Mouse (Mus musculus): ENCODE measurements around the gene Stx8. TPM values are rescaled to one million over a fixed set of nuclear protein-coding genes. Genes with fewer than 3 reads are reported as not detected.

Stx8 gene
- polyA plus RNA-seq, 1 experiment from 2014 or later = 64.6 TPM

GRCm38 (mm10) chr11:67932156-67932555, 33.8 kb upstream of the Stx8 start:
- ATAC-seq (ENCODE audit: low FRiP score) = no peak
- 94% methylated on average over 3 of the region's 3 CpGs for WGBS
- Histone ChIP-seq H3K27me3 (replicated peaks) (no peaks in the 10 kb centered on the region), H3K4me2 (no peak overlapping the region), H3K4me3 (replicated peaks) (no peak overlapping the region), H3K9ac (replicated peaks) (no peak overlapping the region), H3K9me3 (replicated peaks) (no peaks in the 10 kb centered on the region), H3K4me1 (no peaks in the 10 kb centered on the region), H3K36me3 (no peaks in the 10 kb centered on the region), H3K27ac (replicated peaks) (no peak overlapping the region)

- Histone ChIP-seq H3K9ac (replicated peaks) (no peak overlapping the region), H3K9me3 (replicated peaks) (no peaks in the 10 kb centered on the region), H3K36me3 (no peaks in the 10 kb centered on the region), H3K4me2 (no peak overlapping the region), H3K4me1 (no peaks in the 10 kb centered on the region), H3K27me3 (replicated peaks) (no peaks in the 10 kb centered on the region), H3K27ac (replicated peaks) (no peak overlapping the region), H3K4me3 (replicated peaks) (no peak overlapping the region)
- ATAC-seq (ENCODE audit: low FRiP score) = no peak
- 68% methylated on average over 3 of the region's 3 CpGs for WGBS
These were observed 17.8 kb upstream of the Stx8 start for GRCm38 (mm10) chr11:67948229-67948628.

DNA sequence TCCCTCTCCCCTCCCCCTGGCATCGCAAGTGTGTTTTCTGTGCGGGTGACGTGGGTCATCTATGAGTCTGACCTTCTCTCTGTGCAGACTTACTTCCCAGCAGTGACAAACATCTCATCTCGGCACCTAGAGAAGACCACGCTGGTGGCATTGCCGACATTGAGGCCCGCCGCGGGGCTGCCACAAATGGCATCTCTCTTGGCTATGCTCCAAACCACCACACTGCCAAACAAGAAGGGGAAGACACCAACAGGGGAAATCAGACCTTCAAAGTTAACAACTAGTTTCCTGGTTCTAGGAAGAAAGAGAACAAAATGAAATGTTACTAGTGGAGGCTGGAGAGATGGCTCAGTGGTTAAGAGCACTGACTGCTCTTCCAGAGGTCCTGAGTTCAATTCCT, 16.5 kb upstream of the Stx8 start:
- H3K4me3 ChIP-seq (replicated peaks) = no peak overlapping the region
- ATAC-seq (ENCODE audit: low FRiP score) = no peak
- H3K4me2 ChIP-seq = no peak overlapping the region
- no peaks in the 10 kb centered on the region for H3K4me1 ChIP-seq
- no peaks in the 10 kb centered on the region for H3K9me3 ChIP-seq (replicated peaks)
- H3K27ac ChIP-seq (replicated peaks) = no peak overlapping the region
- no peaks in the 10 kb centered on the region for H3K27me3 ChIP-seq (replicated peaks)
- no peak overlapping the region for H3K9ac ChIP-seq (replicated peaks)
- WGBS = 88% methylated on average over 9 of the region's 9 CpGs
- H3K36me3 ChIP-seq = no peaks in the 10 kb centered on the region

- WGBS = 89% methylated on average over 5 of the region's 5 CpGs
- ATAC-seq (ENCODE audit: low FRiP score) = no peak
- Histone ChIP-seq H3K27ac (replicated peaks) (no peak overlapping the region), H3K4me3 (replicated peaks) (no peak overlapping the region), H3K4me1 (no peaks in the 10 kb centered on the region), H3K9ac (replicated peaks) (no peak overlapping the region), H3K36me3 (no peaks in the 10 kb centered on the region), H3K27me3 (replicated peaks) (no peaks in the 10 kb centered on the region), H3K4me2 (no peak overlapping the region), H3K9me3 (replicated peaks) (no peaks in the 10 kb centered on the region)
These were observed 12.4 kb upstream of the Stx8 start for GRCm38 (mm10) chr11:67953604-67954003.

DNA sequence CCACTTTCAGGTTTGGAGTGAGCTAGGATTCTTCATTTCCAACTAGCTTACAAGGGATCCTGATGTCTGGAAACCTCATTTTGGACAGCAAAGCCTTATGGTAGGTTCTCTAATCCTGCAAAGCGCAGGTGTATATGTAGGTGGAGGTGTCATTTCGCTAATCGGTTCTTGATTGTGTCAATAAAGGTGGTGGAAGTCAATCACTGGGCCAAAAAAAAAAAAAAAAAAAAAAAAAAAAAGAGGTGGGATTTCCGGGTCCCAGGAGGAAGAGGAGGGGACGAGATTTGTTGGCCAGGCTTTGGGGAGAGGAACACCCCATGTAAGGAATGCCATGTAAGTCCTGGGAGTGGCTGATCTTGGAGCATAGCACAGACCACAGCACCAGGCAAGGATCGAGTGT, 11.6 kb upstream of the Stx8 start:
- WGBS = 90% methylated on average over 6 of the region's 6 CpGs
- no peaks in the 10 kb centered on the region for H3K27me3 ChIP-seq (replicated peaks)
- no peak overlapping the region for H3K4me3 ChIP-seq (replicated peaks)
- ATAC-seq (ENCODE audit: low FRiP score) = no peak
- H3K27ac ChIP-seq (replicated peaks) = no peak overlapping the region
- no peaks in the 10 kb centered on the region for H3K4me1 ChIP-seq
- no peaks in the 10 kb centered on the region for H3K36me3 ChIP-seq
- no peak overlapping the region for H3K9ac ChIP-seq (replicated peaks)
- H3K4me2 ChIP-seq = no peak overlapping the region
- no peaks in the 10 kb centered on the region for H3K9me3 ChIP-seq (replicated peaks)

GRCm38 (mm10) chr11:67964110-67964509, 1.9 kb upstream of the Stx8 start:
- Histone ChIP-seq H3K27me3 (replicated peaks) (no peaks in the 10 kb centered on the region), H3K9me3 (replicated peaks) (no peaks in the 10 kb centered on the region), H3K27ac (replicated peaks) (no peak overlapping the region), H3K4me3 (replicated peaks) (no peak overlapping the region), H3K4me1 (peaks cover 25% of the 10 kb centered on the region), H3K36me3 (no peaks in the 10 kb centered on the region), H3K4me2 (no peak overlapping the region), H3K9ac (replicated peaks) (no peak overlapping the region)
- 80% methylated on average over 6 of the region's 6 CpGs for WGBS
- ATAC-seq (ENCODE audit: low FRiP score) = no peak

DNA sequence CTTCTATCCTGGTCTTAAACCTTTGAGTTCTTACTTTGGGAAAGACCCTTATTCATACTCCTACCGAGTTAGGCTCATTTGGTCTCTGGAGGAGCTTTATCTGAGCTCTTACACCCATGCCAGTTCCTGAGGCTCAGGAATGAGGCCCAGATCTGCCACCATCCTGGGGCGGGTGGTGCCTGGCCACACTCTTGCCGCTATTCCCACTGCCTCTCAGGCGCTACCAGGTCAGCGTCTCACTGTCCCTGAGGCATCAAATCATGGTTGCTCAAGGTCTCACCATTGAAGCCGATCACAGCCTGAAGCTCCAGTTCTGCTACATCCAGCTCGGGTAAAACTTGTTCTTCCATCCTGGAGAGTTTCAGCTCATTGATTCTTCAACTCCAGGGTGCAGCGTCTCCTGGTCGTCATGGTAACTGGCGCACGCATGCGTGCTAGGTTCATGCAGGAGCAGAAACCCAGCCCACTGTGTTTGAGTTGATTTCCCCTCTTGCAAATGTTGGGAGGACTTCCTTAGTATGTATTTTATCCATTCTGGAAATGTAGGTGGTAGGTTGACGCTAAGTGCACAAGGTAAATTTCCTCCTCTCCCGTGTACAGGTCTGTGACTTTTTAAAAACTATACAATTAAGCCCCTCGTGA, 630 bp upstream of the Stx8 start, which contains the start of gene Cfap52:
Cfap52 (minus strand) TSS at position 410 of the 642 bp plus-strand sequence.
- peak; percentile 68 for ATAC-seq (ENCODE audit: low FRiP score)
- peak within 1 kb of the TSS; percentile 88 for H3K4me2 ChIP-seq
- H3K27ac ChIP-seq (replicated peaks) = peak within 1 kb of the TSS; percentile 56; the same call in 1 of the 2 replicates

GRCm38 (mm10) chr11:67967831-67968230, 1.8 kb downstream of the Stx8 start:
- H3K4me3 ChIP-seq (replicated peaks) = no peak overlapping the region
- no peaks in the 10 kb centered on the region for H3K27me3 ChIP-seq (replicated peaks)
- no peak overlapping the region for H3K9ac ChIP-seq (replicated peaks)
- H3K9me3 ChIP-seq (replicated peaks) = no peaks in the 10 kb centered on the region
- no peak overlapping the region for H3K4me2 ChIP-seq
- H3K27ac ChIP-seq (replicated peaks) = no peak overlapping the region
- 74% methylated on average over 11 of the region's 11 CpGs for WGBS
- peaks cover 15% of the 10 kb centered on the region for H3K36me3 ChIP-seq
- ATAC-seq (ENCODE audit: low FRiP score) = no peak
- H3K4me1 ChIP-seq = peaks cover 25% of the 10 kb centered on the region

More for the DNA sequence above, 630 bp upstream of the Stx8 start, which contains the start of gene Cfap52:
- 7% methylated on average over 15 of the region's 15 CpGs for WGBS
- Histone ChIP-seq H3K9ac (replicated peaks) (peak within 1 kb of the TSS; percentile 79), H3K4me3 (replicated peaks) (peak within 1 kb of the TSS; percentile 84), H3K27me3 (replicated peaks) (no peaks in the 10 kb centered on the region), H3K9me3 (replicated peaks) (no peaks in the 10 kb centered on the region), H3K4me1 (peaks cover 25% of the 10 kb centered on the region), H3K36me3 (peaks cover 6% of the 10 kb centered on the region; the same call in 1 of the 2 replicates)

- Histone ChIP-seq H3K4me3 (replicated peaks) (no peak overlapping the region), H3K27me3 (replicated peaks) (no peaks in the 10 kb centered on the region), H3K27ac (replicated peaks) (no peak overlapping the region), H3K4me2 (no peak overlapping the region), H3K9me3 (replicated peaks) (no peaks in the 10 kb centered on the region), H3K36me3 (peaks cover 27% of the 10 kb centered on the region), H3K4me1 (peaks cover 5% of the 10 kb centered on the region), H3K9ac (replicated peaks) (no peak overlapping the region)
- no peak for ATAC-seq (ENCODE audit: low FRiP score)
- WGBS = 78% methylated on average over 1 of the region's 1 CpGs
These were observed 6.6 kb downstream of the Stx8 start for GRCm38 (mm10) chr11:67972606-67973005.

GRCm38 (mm10) chr11:67973225-67973624, 7.2 kb downstream of the Stx8 start:
- Histone ChIP-seq H3K9me3 (replicated peaks) (no peaks in the 10 kb centered on the region), H3K36me3 (peaks cover 27% of the 10 kb centered on the region), H3K27ac (replicated peaks) (no peak overlapping the region), H3K4me3 (replicated peaks) (no peak overlapping the region), H3K27me3 (replicated peaks) (no peaks in the 10 kb centered on the region), H3K4me2 (no peak overlapping the region), H3K9ac (replicated peaks) (no peak overlapping the region), H3K4me1 (no peaks in the 10 kb centered on the region)
- WGBS = 91% methylated on average over 5 of the region's 5 CpGs
- no peak for ATAC-seq (ENCODE audit: low FRiP score)

DNA sequence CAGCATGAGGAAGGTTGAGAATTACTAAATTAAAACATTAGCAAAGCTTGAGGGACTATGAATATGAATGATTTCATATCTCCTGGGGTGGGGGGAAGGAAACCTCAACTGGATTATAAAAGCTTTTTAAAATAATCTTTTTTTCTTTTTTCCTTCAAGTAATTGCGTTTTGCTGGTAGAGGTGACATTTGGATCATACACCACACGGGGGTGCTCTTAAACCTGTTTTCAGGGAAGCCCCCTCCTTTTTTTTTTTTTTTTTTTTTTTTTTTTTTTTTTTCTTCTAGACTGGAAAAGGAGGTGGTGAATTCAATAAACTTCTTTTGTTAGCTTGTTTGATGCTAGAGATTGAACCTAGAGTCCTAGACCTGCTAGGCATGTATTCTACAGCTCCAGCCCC, 9.3 kb downstream of the Stx8 start:
- Histone ChIP-seq H3K4me1 (no peaks in the 10 kb centered on the region), H3K9me3 (replicated peaks) (no peaks in the 10 kb centered on the region), H3K36me3 (peaks cover 22% of the 10 kb centered on the region), H3K4me3 (replicated peaks) (no peak overlapping the region), H3K9ac (replicated peaks) (no peak overlapping the region), H3K27ac (replicated peaks) (no peak overlapping the region), H3K4me2 (no peak overlapping the region), H3K27me3 (replicated peaks) (no peaks in the 10 kb centered on the region)
- 18% methylated on average over 2 of the region's 2 CpGs for WGBS
- no peak for ATAC-seq (ENCODE audit: low FRiP score)

GRCm38 (mm10) chr11:67983564-67983963, 17.6 kb downstream of the Stx8 start:
- no peak overlapping the region for H3K9ac ChIP-seq (replicated peaks)
- H3K36me3 ChIP-seq = no peaks in the 10 kb centered on the region
- H3K4me1 ChIP-seq = 0 out of 2 replicates have a peak, but pooled peaks cover under 1% of the 10 kb centered on the region
- no peak overlapping the region for H3K4me2 ChIP-seq
- no peak for ATAC-seq (ENCODE audit: low FRiP score)
- H3K27ac ChIP-seq (replicated peaks) = no peak overlapping the region
- no peaks in the 10 kb centered on the region for H3K9me3 ChIP-seq (replicated peaks)
- 93% methylated on average over 6 of the region's 6 CpGs for WGBS
- no peak overlapping the region for H3K4me3 ChIP-seq (replicated peaks)
- H3K27me3 ChIP-seq (replicated peaks) = no peaks in the 10 kb centered on the region
